Mouse (Mus musculus) neural tube, embryonic 12.5 days (tissue): ENCODE data around the gene Ccdc50. TPM values are rescaled to one million over a fixed set of nuclear protein-coding genes. Genes with fewer than 3 reads are reported as not detected.
A peak's percentile ranks its signal among the peaks of the same experiment; 100 is the strongest.

Experiments
- ATAC-seq: fragments of 200-750 bp; cut with Nextera tagmentation; 2 replicates; pipeline ENCODE4 v1.8.0; 2017; ENCODE audit warnings: low read depth, mild to moderate bottlenecking, moderate TSS enrichment, moderate library complexity; ENCODE audit not compliant: low FRiP score
- H3K27ac ChIP-seq: fragments of 300-500 bp; sonication (generic); 2 replicates; pipeline ENCODE4 v1.5.1; 2016
- H3K27me3 ChIP-seq: fragments of 300-500 bp; sonication (generic); replicated peaks from 2 replicates; pipeline ENCODE4 v1.6.1; 2016; ENCODE audit warnings: mild to moderate bottlenecking
- H3K36me3 ChIP-seq: fragments of 300-500 bp; sonication (generic); 2 replicates; pipeline ENCODE4 v1.6.1; 2016; ENCODE audit warnings: mild to moderate bottlenecking
- H3K4me1 ChIP-seq: fragments of 300-500 bp; sonication (generic); 2 replicates; pipeline ENCODE4 v1.6.1; 2016
- H3K4me2 ChIP-seq: fragments of 300-500 bp; sonication (generic); replicated peaks from 2 replicates; pipeline ENCODE4 v1.6.1; 2016; ENCODE audit warnings: mild to moderate bottlenecking
- H3K4me3 ChIP-seq: fragments of 300-500 bp; sonication (generic); 2 replicates; pipeline ENCODE4 v1.5.1; 2016
- H3K9ac ChIP-seq: fragments of 300-500 bp; sonication (generic); 2 replicates; pipeline ENCODE4 v1.6.1; 2016; ENCODE audit warnings: mild to moderate bottlenecking
- H3K9me3 ChIP-seq: fragments of 300-500 bp; sonication (generic); 2 replicates; pipeline ENCODE4 v1.6.1; 2016; ENCODE audit warnings: mild to moderate bottlenecking
- WGBS: fragments of 180-500 bp; shearing (Covaris S2); methylation state at CpG from one replicate; pipeline ENCODE4 v1.1.7; 2016; 5-methylcytosine and 5-hydroxymethylcytosine counted together
- polyA plus RNA-seq: library from polyadenylated mRNA; unstranded; fragments of >200 nt; fragmentation: Nextera tagmentation; extraction: Ambion mirVana; gene quantifications from 2 replicates; pipeline ENCODE4 v1.2.1, GENCODE M21; 2016

The Ccdc50 gene
- 60.7 and 63.4 TPM in 2 replicates for polyA plus RNA-seq

- H3K27ac ChIP-seq, result peak within 1 kb of the TSS; percentile 86
- H3K9me3 ChIP-seq, result no peaks in the 10 kb centered on the region
- H3K9ac ChIP-seq, result peak within 1 kb of the TSS; percentile 97
- H3K36me3 ChIP-seq, result no peaks in the 10 kb centered on the region
- peak within 1 kb of the TSS; percentile 68 for H3K4me2 ChIP-seq
- WGBS, result under 1% methylated on average over 69 of the region's 69 CpGs
- no peaks in the 10 kb centered on the region for H3K27me3 ChIP-seq
- H3K4me3 ChIP-seq, result peak within 1 kb of the TSS; percentile 86
- peaks cover 16% of the 10 kb centered on the region; the same call in 1 of the 2 replicates for H3K4me1 ChIP-seq
- peak; percentile 96 for ATAC-seq
Observed at GRCm38 (mm10) chr16:27388761-27389451, at the start of gene Ccdc50. Gene Ccdc50 (plus strand): TSS chr16:27388869.

- Histone ChIP-seq H3K9ac (no peak overlapping the region), H3K27ac (no peak overlapping the region), H3K4me2 (no peak overlapping the region), H3K4me1 (no peaks in the 10 kb centered on the region), H3K36me3 (no peaks in the 10 kb centered on the region), H3K4me3 (no peak overlapping the region), H3K27me3 (no peaks in the 10 kb centered on the region), H3K9me3 (no peaks in the 10 kb centered on the region)
- WGBS, result 84% methylated on average over 3 of the region's 3 CpGs
- no peak for ATAC-seq
Observed at GRCm38 (mm10) chr16:27347521-27347920, 41.1 kb upstream of the Ccdc50 start.

- no peak overlapping the region for H3K4me3 ChIP-seq
- 74% methylated on average over 1 of the region's 1 CpGs for WGBS
- H3K36me3 ChIP-seq, result no peaks in the 10 kb centered on the region
- H3K27ac ChIP-seq, result no peak overlapping the region
- no peaks in the 10 kb centered on the region for H3K9me3 ChIP-seq
- H3K4me1 ChIP-seq, result no peaks in the 10 kb centered on the region
- no peak overlapping the region for H3K4me2 ChIP-seq
- H3K27me3 ChIP-seq, result no peaks in the 10 kb centered on the region
- ATAC-seq, result no peak
- no peak overlapping the region for H3K9ac ChIP-seq
Observed at GRCm38 (mm10) chr16:27348359-27348758, 40.3 kb upstream of the Ccdc50 start.

- H3K27me3 ChIP-seq, result no peaks in the 10 kb centered on the region
- ATAC-seq, result no peak
- no peak overlapping the region for H3K4me3 ChIP-seq
- no peaks in the 10 kb centered on the region for H3K9me3 ChIP-seq
- no peak overlapping the region for H3K4me2 ChIP-seq
- WGBS, result 95% methylated on average over 2 of the region's 2 CpGs
- H3K27ac ChIP-seq, result no peak overlapping the region
- H3K36me3 ChIP-seq, result no peaks in the 10 kb centered on the region
- H3K9ac ChIP-seq, result no peak overlapping the region
- no peaks in the 10 kb centered on the region for H3K4me1 ChIP-seq
Observed at GRCm38 (mm10) chr16:27349235-27349634, 39.4 kb upstream of the Ccdc50 start.

GRCm38 (mm10) chr16:27349878-27350532 lies 38.7 kb upstream of the Ccdc50 start:
- Histone ChIP-seq H3K9me3 (no peaks in the 10 kb centered on the region), H3K4me2 (no peak overlapping the region), H3K27me3 (no peaks in the 10 kb centered on the region), H3K4me3 (no peak overlapping the region), H3K4me1 (no peaks in the 10 kb centered on the region), H3K27ac (no peak overlapping the region), H3K9ac (no peak overlapping the region), H3K36me3 (no peaks in the 10 kb centered on the region)
- WGBS, result 88% methylated on average over 7 of the region's 7 CpGs
- ATAC-seq, result no peak

GRCm38 (mm10) chr16:27354464-27354863 lies 34.2 kb upstream of the Ccdc50 start:
- H3K27me3 ChIP-seq, result no peaks in the 10 kb centered on the region
- no peaks in the 10 kb centered on the region for H3K9me3 ChIP-seq
- H3K27ac ChIP-seq, result no peak overlapping the region
- 82% methylated on average over 2 of the region's 2 CpGs for WGBS
- H3K4me3 ChIP-seq, result no peak overlapping the region
- no peaks in the 10 kb centered on the region for H3K36me3 ChIP-seq
- H3K4me1 ChIP-seq, result no peaks in the 10 kb centered on the region
- no peak for ATAC-seq
- no peak overlapping the region for H3K9ac ChIP-seq
- H3K4me2 ChIP-seq, result no peak overlapping the region

- Histone ChIP-seq H3K9ac (no peak overlapping the region), H3K27me3 (no peaks in the 10 kb centered on the region), H3K36me3 (no peaks in the 10 kb centered on the region), H3K9me3 (no peaks in the 10 kb centered on the region), H3K4me2 (no peak overlapping the region), H3K4me1 (no peaks in the 10 kb centered on the region), H3K27ac (no peak overlapping the region), H3K4me3 (no peak overlapping the region)
- ATAC-seq, result no peak
- 91% methylated on average over 1 of the region's 1 CpGs for WGBS
Observed at GRCm38 (mm10) chr16:27360059-27360458, 28.6 kb upstream of the Ccdc50 start.

- ATAC-seq, result 0 out of 2 replicates have a peak, but pooled peaks have one; percentile 13
- Histone ChIP-seq H3K4me2 (no peak within 1 kb of the TSS), H3K4me3 (no peak within 1 kb of the TSS), H3K9ac (no peak within 1 kb of the TSS), H3K4me1 (no peaks in the 10 kb centered on the region), H3K27ac (no peak within 1 kb of the TSS), H3K27me3 (no peaks in the 10 kb centered on the region), H3K36me3 (no peaks in the 10 kb centered on the region), H3K9me3 (no peaks in the 10 kb centered on the region)
- WGBS, result 70% methylated on average over 8 of the region's 8 CpGs
Observed at GRCm38 (mm10) chr16:27370191-27370590, 18.5 kb upstream of the Ccdc50 start, which contains the start of gene Uts2b. Gene Uts2b (minus strand): TSS chr16:27370239.

- Histone ChIP-seq H3K27me3 (no peaks in the 10 kb centered on the region), H3K36me3 (no peaks in the 10 kb centered on the region), H3K9me3 (no peaks in the 10 kb centered on the region), H3K9ac (no peak overlapping the region), H3K4me1 (no peaks in the 10 kb centered on the region), H3K4me3 (no peak overlapping the region), H3K27ac (no peak overlapping the region), H3K4me2 (no peak overlapping the region)
- no peak for ATAC-seq
- 55% methylated on average over 2 of the region's 2 CpGs for WGBS
Observed at GRCm38 (mm10) chr16:27370700-27371099, 18.0 kb upstream of the Ccdc50 start.

- H3K36me3 ChIP-seq, result no peaks in the 10 kb centered on the region
- WGBS, result 72% methylated on average over 3 of the region's 3 CpGs
- no peak overlapping the region for H3K9ac ChIP-seq
- H3K4me3 ChIP-seq, result no peak overlapping the region
- ATAC-seq, result no peak
- no peak overlapping the region for H3K27ac ChIP-seq
- no peak overlapping the region for H3K4me2 ChIP-seq
- no peaks in the 10 kb centered on the region for H3K4me1 ChIP-seq
- no peaks in the 10 kb centered on the region for H3K9me3 ChIP-seq
- H3K27me3 ChIP-seq, result no peaks in the 10 kb centered on the region
Observed at GRCm38 (mm10) chr16:27374139-27374538, 14.5 kb upstream of the Ccdc50 start.

GRCm38 (mm10) chr16:27375318-27375717 lies 13.4 kb upstream of the Ccdc50 start:
- ATAC-seq, result no peak
- H3K9ac ChIP-seq, result no peak overlapping the region
- H3K36me3 ChIP-seq, result no peaks in the 10 kb centered on the region
- no peaks in the 10 kb centered on the region for H3K27me3 ChIP-seq
- 88% methylated on average over 2 of the region's 2 CpGs for WGBS
- H3K4me3 ChIP-seq, result no peak overlapping the region
- H3K4me2 ChIP-seq, result no peak overlapping the region
- no peaks in the 10 kb centered on the region for H3K4me1 ChIP-seq
- H3K27ac ChIP-seq, result no peak overlapping the region
- H3K9me3 ChIP-seq, result no peaks in the 10 kb centered on the region

GRCm38 (mm10) chr16:27376556-27376955 lies 12.1 kb upstream of the Ccdc50 start:
- Histone ChIP-seq H3K9ac (no peak overlapping the region), H3K36me3 (no peaks in the 10 kb centered on the region), H3K9me3 (no peaks in the 10 kb centered on the region), H3K4me3 (no peak overlapping the region), H3K27ac (no peak overlapping the region), H3K4me2 (no peak overlapping the region), H3K27me3 (no peaks in the 10 kb centered on the region), H3K4me1 (no peaks in the 10 kb centered on the region)
- no peak for ATAC-seq

GRCm38 (mm10) chr16:27382217-27382616 lies 6.5 kb upstream of the Ccdc50 start:
- no peak overlapping the region for H3K4me3 ChIP-seq
- 84% methylated on average over 4 of the region's 4 CpGs for WGBS
- no peaks in the 10 kb centered on the region for H3K9me3 ChIP-seq
- no peak overlapping the region for H3K4me2 ChIP-seq
- H3K27me3 ChIP-seq, result no peaks in the 10 kb centered on the region
- no peak overlapping the region for H3K9ac ChIP-seq
- H3K4me1 ChIP-seq, result no peaks in the 10 kb centered on the region
- no peak overlapping the region for H3K27ac ChIP-seq
- H3K36me3 ChIP-seq, result no peaks in the 10 kb centered on the region
- no peak for ATAC-seq
